Mouse (Mus musculus) left cerebral cortex, postnatal 10 days (tissue): ENCODE measurements around the gene Tbc1d30. TPM values are rescaled to one million over a fixed set of nuclear protein-coding genes. Genes with fewer than 3 reads are reported as not detected.

Experiments used
- DNase-seq, 2 experiments: peaks; one replicate each; pipeline ENCODE4 v3.0.0; 2021 to 2022; ENCODE audit warnings: low spot score in 2 of 2, mixed read lengths in 1 of 2; ENCODE audit errors: extremely low spot score in 1 of 2
- intact Hi-C: fragments of 180-260 bp; cut with DNase I; formaldehyde crosslinking; loops from one replicate; pipeline ENCODE4 v1.15.1; 2025
- total RNA-seq, 2 experiments: library from RNA; stranded (reverse); gene quantifications; 2 replicates each; pipeline ENCODE4 v1.2.3; 2021

The Tbc1d30 gene
- total RNA-seq: 10 to 100 TPM; 63.8 to 67.1 TPM

- intact Hi-C loops: no loop called here
- DNase-seq: peak in 1 of 2 experiments; percentile 82
Measured at GRCm38 (mm10) chr10:121351066-121351581, at the start of gene Tbc1d30. Tbc1d30 (minus strand) TSS chr10:121351278.

- intact Hi-C loops: no loop called here
- DNase-seq: no peak
Measured at GRCm38 (mm10) chr10:121398599-121398998, 47.5 kb upstream of the Tbc1d30 start.

GRCm38 (mm10) chr10:121395542-121396176 is 44.6 kb upstream of the Tbc1d30 start:
- intact Hi-C loops: no loop called here
- DNase-seq: no peak

GRCm38 (mm10) chr10:121394789-121395325 is 43.8 kb upstream of the Tbc1d30 start:
- DNase-seq: no peak
- intact Hi-C loops: no loop called here

DNA sequence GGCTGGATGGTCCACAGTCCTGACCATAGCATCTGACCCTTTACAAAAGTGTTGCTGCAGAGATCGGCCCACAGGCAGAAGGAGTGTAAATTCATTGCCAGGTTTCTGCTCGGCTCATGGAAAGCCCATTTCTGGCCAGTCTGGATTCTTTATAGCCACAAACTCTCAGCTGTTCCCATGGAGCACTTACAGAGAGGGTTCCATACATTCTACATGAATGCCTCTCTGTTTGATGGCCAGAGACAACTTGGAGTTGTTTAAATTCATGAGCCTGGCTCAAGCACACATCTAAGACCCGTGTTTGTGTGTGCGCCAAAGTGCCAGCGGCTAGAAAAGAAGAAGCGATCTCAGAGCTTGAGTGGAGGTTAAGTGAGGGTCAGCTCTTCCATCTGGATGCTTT is 43.2 kb upstream of the Tbc1d30 start:
- DNase-seq: no peak
- intact Hi-C loops: no loop called here

GRCm38 (mm10) chr10:121391901-121392300 is 40.8 kb upstream of the Tbc1d30 start:
- intact Hi-C loops: no loop called here
- no peak for DNase-seq

- intact Hi-C loops: no loop called here
- DNase-seq: no peak
Measured at GRCm38 (mm10) chr10:121390602-121391001, 39.5 kb upstream of the Tbc1d30 start.

GRCm38 (mm10) chr10:121386347-121386746 is 35.3 kb upstream of the Tbc1d30 start:
- intact Hi-C loops: no loop called here
- DNase-seq: no peak

GRCm38 (mm10) chr10:121385695-121386094 is 34.6 kb upstream of the Tbc1d30 start:
- DNase-seq: no peak
- intact Hi-C loops: no loop called here

DNA sequence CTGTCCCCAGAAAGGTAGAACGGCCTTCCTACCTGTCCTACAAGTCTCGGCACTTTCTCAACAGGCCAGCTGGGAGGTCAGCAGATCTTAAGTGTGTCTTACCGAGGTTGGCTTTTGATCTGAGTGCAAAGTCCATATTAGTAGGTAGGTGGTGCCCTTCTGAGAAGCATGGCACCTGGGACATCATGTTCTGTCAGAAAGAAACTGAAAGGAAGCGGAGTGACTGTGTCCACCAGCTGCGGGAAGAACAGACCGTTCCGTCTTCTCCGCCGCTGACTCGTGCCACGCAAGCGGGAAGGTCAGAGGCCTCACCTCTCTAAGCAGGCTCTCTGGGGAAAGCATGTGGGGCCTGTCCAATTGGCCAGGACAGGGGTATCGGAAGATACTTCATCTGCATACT is 33.6 kb upstream of the Tbc1d30 start:
- no peak for DNase-seq
- intact Hi-C loops: no loop called here

- no peak for DNase-seq
- intact Hi-C loops: no loop called here
Measured at GRCm38 (mm10) chr10:121381280-121381679, 30.2 kb upstream of the Tbc1d30 start.

DNA sequence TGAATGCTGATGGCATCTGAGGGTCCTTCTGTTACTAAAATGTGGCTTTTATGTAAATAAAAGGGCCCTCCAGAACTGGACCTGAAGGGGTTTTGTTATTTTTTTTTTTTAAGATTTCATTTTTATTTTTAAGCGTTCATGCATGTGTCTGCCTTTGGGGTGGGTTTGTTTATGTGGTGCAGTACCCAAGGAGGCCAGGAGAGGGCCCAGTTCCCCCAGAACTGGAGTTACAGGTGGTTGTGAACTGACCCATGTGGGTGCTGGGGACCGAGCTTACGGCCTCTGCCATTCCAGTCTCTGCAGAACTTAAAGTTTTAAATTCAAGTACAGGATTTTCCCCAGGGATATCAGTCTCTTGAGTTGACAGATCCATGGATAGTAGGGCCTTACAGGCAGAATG is 28.3 kb upstream of the Tbc1d30 start:
- intact Hi-C loops: no loop called here
- DNase-seq: no peak

DNA sequence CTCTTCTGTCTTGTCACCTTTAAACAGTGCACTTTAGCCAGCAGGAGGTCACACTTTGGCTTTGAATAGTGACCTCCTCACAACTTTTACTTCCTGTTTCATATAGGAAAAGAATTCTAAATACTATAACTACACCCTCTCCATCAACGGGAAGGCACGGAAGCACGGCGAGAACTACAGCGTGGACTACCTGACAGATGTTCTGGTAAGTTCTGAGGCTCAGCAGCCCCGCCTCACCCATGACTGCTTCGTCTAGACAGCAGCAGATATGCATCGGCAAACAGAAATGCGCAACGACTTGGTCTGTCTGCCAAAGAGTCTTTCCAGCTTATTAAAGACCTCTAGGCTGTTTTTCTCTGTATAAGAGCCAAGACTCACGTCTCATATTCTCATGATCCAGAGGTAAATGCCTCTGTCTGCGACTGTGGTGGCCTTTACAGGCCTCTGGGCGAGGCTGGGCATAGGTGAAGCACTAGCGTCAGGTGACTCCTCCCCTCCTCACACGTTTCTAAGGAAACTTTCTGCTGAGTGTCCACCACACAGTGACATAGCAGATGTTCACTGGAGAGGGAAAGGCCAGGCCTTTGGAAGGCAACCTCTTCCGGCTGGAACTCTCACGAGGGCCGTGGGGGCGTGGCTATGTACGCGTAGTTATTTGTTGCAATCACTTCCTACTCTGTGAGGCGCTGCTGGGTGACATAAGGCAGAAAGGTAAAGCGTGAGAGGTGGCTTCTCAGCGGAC is 25.6 kb upstream of the Tbc1d30 start:
- intact Hi-C loops: no loop called here
- DNase-seq: no peak

DNA sequence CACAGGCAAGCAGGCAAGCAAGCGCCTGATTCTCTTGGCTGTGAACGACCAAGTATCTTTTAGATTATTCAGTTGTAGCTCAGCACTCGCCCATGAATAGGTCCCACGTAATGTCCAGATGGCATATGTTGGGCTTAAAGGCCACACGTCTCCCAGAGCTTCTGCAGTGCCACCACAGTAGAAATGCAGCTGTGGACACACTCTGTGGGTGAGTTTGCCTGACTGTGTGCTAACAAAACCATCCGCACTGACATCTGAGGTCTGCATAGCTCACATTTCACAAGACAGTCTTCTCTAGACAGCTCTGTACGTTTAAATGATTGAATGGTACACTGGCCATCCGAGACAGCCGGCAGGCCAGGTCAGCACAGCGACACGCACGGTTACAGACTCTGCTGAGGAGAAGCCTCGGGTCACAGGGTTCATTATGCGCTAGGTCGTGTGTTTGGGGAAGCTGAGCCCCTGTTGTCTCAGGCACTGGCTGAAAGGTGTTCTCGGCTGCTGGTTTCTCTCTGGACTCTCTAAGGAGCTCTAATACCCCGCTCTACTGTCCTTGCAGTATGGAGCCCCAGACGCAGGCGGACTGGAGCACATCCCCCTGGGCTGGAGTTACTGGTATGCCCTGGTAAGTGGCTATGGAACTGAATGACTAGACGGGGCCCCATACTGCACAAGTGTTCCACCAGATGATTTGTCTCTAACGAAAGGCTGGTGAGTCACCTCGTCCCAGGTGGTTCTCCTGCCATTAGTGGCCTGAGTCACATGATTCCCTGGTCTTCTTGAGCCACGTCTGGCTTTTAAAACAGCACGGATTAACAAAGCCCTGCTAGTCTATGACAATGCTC is 24.8 kb upstream of the Tbc1d30 start:
- intact Hi-C loops: no loop called here
- DNase-seq: no peak

GRCm38 (mm10) chr10:121374693-121375620 is 23.9 kb upstream of the Tbc1d30 start:
- intact Hi-C loops: no loop called here
- no peak for DNase-seq

DNA sequence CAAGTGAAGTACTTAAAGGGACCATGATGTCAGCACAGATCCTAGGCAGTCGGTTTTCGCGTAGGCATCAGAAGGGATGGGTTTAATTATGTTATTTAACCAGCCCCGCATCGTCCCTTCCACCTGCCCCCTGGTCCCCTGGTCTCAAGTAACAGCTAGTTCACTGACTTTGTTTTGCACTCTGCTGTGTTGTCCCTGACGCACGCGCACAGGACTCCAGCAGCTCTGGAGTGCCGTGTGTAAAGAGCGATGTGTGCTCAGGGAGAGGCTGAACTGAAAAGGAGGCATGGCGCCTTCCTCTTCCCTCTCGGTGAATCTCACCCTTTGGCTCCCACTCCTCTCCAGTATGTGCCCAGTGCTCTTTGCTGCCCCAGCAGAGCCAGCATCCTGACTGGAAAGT is 22.9 kb upstream of the Tbc1d30 start:
- intact Hi-C loops: no loop called here
- DNase-seq: no peak

DNA sequence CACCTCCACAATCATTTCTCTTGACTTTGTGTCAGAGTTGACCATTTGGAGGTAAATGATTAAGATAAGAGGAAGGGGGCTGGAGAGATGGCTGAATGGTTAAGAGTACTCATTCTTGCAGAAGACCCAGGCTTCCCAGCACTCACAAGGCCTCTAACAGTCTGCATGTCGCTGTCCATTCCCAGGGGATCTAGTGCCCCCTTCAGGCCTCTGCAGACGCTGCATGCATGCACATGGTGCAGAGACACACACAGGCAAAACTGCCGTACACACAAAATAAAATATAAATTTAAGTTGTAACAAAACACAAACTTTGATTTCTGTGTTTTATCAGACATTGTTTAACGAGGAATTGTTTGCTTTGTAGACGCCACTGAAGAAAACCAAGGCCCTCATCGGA is 19.7 kb upstream of the Tbc1d30 start:
- intact Hi-C loops: no loop called here
- no peak for DNase-seq

- intact Hi-C loops: loop anchor here (5.0 kb wide), 1 partner anchor 62 kb away; no protein-coding TSS in a partner anchor
- DNase-seq: no peak
Measured at GRCm38 (mm10) chr10:121368783-121369465, 17.8 kb upstream of the Tbc1d30 start.
